Mouse (Mus musculus): ENCODE results near the gene Plod3. TPM values are rescaled to one million over a fixed set of nuclear protein-coding genes. Genes with fewer than 3 reads are reported as not detected.

The Plod3 gene
- polyA plus RNA-seq, 1 experiment from 2014 or later, result 42.7 TPM

- Histone ChIP-seq H3K4me2 (no peak overlapping the region), H3K36me3 (no peaks in the 10 kb centered on the region), H3K4me1 (replicated peaks) (peaks cover 7% of the 10 kb centered on the region), H3K4me3 (no peak overlapping the region), H3K27ac (ENCODE audit: poor library complexity, severe bottlenecking) (no peak overlapping the region), H3K9ac (no peak overlapping the region), H3K9me3 (replicated peaks) (0 out of 2 replicates have a peak, but pooled peaks cover 2% of the 10 kb centered on the region), H3K27me3 (replicated peaks) (peaks cover 74% of the 10 kb centered on the region)
- WGBS, result 45% methylated on average over 3 of the region's 3 CpGs
- no peak for ATAC-seq (ENCODE audit: insufficient number of reproducible peaks, low FRiP score)
Measured at GRCm38 (mm10) chr5:137024318-137024717, 37.5 kb downstream of the Plod3 start.

DNA sequence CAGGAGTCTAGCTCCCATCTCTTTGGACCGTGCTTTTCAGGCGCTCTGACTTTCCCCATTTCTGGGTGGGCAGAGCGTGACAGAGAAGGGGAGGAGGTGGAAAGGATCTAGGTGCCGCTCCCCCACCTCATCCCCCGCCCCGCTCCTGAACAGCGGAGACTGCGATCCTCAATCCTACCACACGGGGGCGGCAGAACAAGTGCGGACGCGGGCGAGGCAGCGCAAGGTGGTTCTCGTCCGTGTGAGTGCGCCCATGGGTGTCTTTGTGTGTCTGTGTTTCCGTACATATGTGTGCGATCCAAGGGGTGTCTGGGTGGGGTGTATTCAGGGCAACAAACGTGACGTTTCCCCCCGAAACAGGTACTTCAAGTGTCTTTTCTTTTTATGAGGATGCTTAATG lies 38.3 kb downstream of the Plod3 start:
- Histone ChIP-seq H3K36me3 (no peaks in the 10 kb centered on the region), H3K4me1 (replicated peaks) (peaks cover 13% of the 10 kb centered on the region), H3K4me2 (0 out of 2 replicates have a peak overlapping the region, but pooled peaks have one; percentile 36), H3K9ac (no peak overlapping the region), H3K4me3 (no peak overlapping the region), H3K9me3 (replicated peaks) (0 out of 2 replicates have a peak, but pooled peaks cover 2% of the 10 kb centered on the region), H3K27me3 (replicated peaks) (peaks cover 81% of the 10 kb centered on the region), H3K27ac (ENCODE audit: poor library complexity, severe bottlenecking) (no peak overlapping the region)
- ATAC-seq (ENCODE audit: insufficient number of reproducible peaks, low FRiP score), result no peak
- under 1% methylated on average over 23 of the region's 23 CpGs for WGBS

- H3K4me1 ChIP-seq (replicated peaks), result peaks cover 20% of the 10 kb centered on the region
- 0 out of 2 replicates have a peak within 1 kb of the TSS, but pooled peaks have one; percentile 36 for H3K4me2 ChIP-seq
- H3K36me3 ChIP-seq, result no peaks in the 10 kb centered on the region
- no peak within 1 kb of the TSS for H3K4me3 ChIP-seq
- H3K9me3 ChIP-seq (replicated peaks), result 0 out of 2 replicates have a peak, but pooled peaks cover 2% of the 10 kb centered on the region
- H3K27ac ChIP-seq (ENCODE audit: poor library complexity, severe bottlenecking), result no peak within 1 kb of the TSS
- H3K9ac ChIP-seq, result no peak within 1 kb of the TSS
- H3K27me3 ChIP-seq (replicated peaks), result peaks cover 89% of the 10 kb centered on the region
- 11% methylated on average over 4 of the region's 4 CpGs for WGBS
- no peak for ATAC-seq (ENCODE audit: insufficient number of reproducible peaks, low FRiP score)
Measured at GRCm38 (mm10) chr5:137026092-137026491, 39.3 kb downstream of the Plod3 start, which contains the start of gene Vgf. TSS of gene Vgf (plus strand) at chr5:137026392.

- Histone ChIP-seq H3K9ac (no peak overlapping the region), H3K4me2 (peak overlapping the region; percentile 72), H3K36me3 (no peaks in the 10 kb centered on the region), H3K4me1 (replicated peaks) (peaks cover 35% of the 10 kb centered on the region), H3K9me3 (replicated peaks) (no peaks in the 10 kb centered on the region), H3K27ac (ENCODE audit: poor library complexity, severe bottlenecking) (no peak overlapping the region), H3K27me3 (replicated peaks) (peaks cover 85% of the 10 kb centered on the region), H3K4me3 (no peak overlapping the region)
- WGBS, result 2% methylated on average over 28 of the region's 29 CpGs
- ATAC-seq (ENCODE audit: insufficient number of reproducible peaks, low FRiP score), result no peak
Measured at GRCm38 (mm10) chr5:137028561-137029272, 41.9 kb downstream of the Plod3 start.

- no peaks in the 10 kb centered on the region for H3K9me3 ChIP-seq (replicated peaks)
- 1% methylated on average over 8 of the region's 8 CpGs for WGBS
- no peak overlapping the region for H3K4me3 ChIP-seq
- H3K4me2 ChIP-seq, result peak overlapping the region; percentile 72
- H3K9ac ChIP-seq, result no peak overlapping the region
- peaks cover 80% of the 10 kb centered on the region for H3K27me3 ChIP-seq (replicated peaks)
- no peak overlapping the region for H3K27ac ChIP-seq (ENCODE audit: poor library complexity, severe bottlenecking)
- H3K36me3 ChIP-seq, result no peaks in the 10 kb centered on the region
- no peak for ATAC-seq (ENCODE audit: insufficient number of reproducible peaks, low FRiP score)
- H3K4me1 ChIP-seq (replicated peaks), result peaks cover 35% of the 10 kb centered on the region
Measured at GRCm38 (mm10) chr5:137029273-137029585, 42.4 kb downstream of the Plod3 start.

DNA sequence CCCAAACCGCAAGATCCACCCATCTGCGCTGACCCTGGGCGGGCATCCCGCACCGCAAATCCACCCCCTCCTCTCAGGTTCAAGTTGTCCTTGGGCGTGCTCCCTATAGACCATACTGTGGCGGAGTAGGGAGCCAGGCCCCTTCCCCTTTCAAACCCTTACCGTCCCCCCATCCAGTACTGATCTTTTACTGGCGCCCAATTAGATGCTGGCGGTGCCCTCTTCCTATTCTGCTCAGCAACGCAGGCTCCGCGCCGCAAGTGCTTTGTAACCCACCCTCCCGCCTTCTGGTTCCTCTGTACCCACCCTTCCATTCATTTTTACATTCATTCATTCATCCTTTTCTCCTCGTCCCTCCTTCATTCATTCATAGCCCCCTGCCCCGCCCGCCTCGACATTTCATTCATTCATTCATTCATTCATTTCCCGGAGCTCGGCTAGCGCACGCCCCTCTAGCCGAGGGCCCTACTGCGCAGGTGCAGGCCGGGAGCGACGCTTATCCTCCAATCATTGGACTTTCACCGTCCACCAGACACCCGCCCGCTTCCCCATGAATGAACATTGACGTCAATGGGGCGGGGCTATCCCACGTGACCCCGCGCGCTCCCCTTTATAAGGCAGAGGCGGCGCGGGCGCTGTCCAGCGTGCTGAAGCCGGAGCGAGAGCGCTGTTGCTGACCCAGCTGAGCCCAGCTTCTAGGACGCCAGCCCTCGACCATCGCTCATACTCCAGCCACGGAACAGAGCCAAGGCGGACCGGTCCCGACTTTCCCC lies 43.0 kb downstream of the Plod3 start:
- H3K36me3 ChIP-seq, result no peaks in the 10 kb centered on the region
- H3K27ac ChIP-seq (ENCODE audit: poor library complexity, severe bottlenecking), result no peak overlapping the region
- under 1% methylated on average over 52 of the region's 52 CpGs for WGBS
- H3K27me3 ChIP-seq (replicated peaks), result peaks cover 74% of the 10 kb centered on the region
- peaks cover 35% of the 10 kb centered on the region for H3K4me1 ChIP-seq (replicated peaks)
- H3K4me3 ChIP-seq, result peak overlapping the region; percentile 41
- H3K9me3 ChIP-seq (replicated peaks), result no peaks in the 10 kb centered on the region
- peak; percentile 82 for ATAC-seq (ENCODE audit: insufficient number of reproducible peaks, low FRiP score)
- peak overlapping the region; percentile 72 for H3K4me2 ChIP-seq
- H3K9ac ChIP-seq, result no peak overlapping the region

GRCm38 (mm10) chr5:137030416-137030810 lies 43.6 kb downstream of the Plod3 start:
- Histone ChIP-seq H3K9ac (no peak overlapping the region), H3K4me2 (peak overlapping the region; percentile 72), H3K9me3 (replicated peaks) (no peaks in the 10 kb centered on the region), H3K4me3 (peak overlapping the region; percentile 41; the same call in 1 of the 2 replicates), H3K4me1 (replicated peaks) (peaks cover 35% of the 10 kb centered on the region), H3K27me3 (replicated peaks) (peaks cover 68% of the 10 kb centered on the region), H3K36me3 (peaks cover 4% of the 10 kb centered on the region; the same call in 1 of the 2 replicates), H3K27ac (ENCODE audit: poor library complexity, severe bottlenecking) (no peak overlapping the region)
- 11% methylated on average over 22 of the region's 22 CpGs for WGBS
- ATAC-seq (ENCODE audit: insufficient number of reproducible peaks, low FRiP score), result no peak

- Histone ChIP-seq H3K9me3 (replicated peaks) (no peaks in the 10 kb centered on the region), H3K27me3 (replicated peaks) (peaks cover 59% of the 10 kb centered on the region), H3K4me1 (replicated peaks) (peaks cover 35% of the 10 kb centered on the region), H3K36me3 (peaks cover 13% of the 10 kb centered on the region), H3K4me3 (peak overlapping the region; percentile 54), H3K27ac (ENCODE audit: poor library complexity, severe bottlenecking) (no peak overlapping the region), H3K4me2 (peak overlapping the region; percentile 98), H3K9ac (peak overlapping the region; percentile 37; the same call in 1 of the 2 replicates)
- 1% methylated on average over 78 of the region's 78 CpGs for WGBS
- ATAC-seq (ENCODE audit: insufficient number of reproducible peaks, low FRiP score), result no peak
Measured at GRCm38 (mm10) chr5:137031076-137032032, 44.5 kb downstream of the Plod3 start.

DNA sequence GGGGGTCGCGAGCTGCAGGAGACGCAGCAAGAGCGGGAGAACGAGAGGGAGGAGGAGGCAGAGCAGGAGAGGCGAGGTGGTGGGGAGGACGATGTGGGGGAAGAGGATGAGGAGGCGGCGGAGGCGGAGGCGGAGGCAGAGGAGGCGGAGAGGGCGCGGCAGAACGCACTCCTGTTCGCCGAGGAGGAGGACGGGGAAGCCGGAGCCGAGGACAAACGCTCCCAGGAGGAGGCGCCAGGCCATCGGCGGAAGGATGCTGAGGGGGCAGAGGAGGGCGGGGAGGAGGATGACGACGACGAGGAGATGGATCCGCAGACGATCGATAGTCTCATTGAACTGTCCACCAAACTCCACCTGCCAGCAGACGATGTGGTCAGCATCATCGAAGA lies 45.2 kb downstream of the Plod3 start:
- Histone ChIP-seq H3K36me3 (peaks cover 20% of the 10 kb centered on the region), H3K4me1 (replicated peaks) (peaks cover 35% of the 10 kb centered on the region), H3K4me3 (peak overlapping the region; percentile 54), H3K9ac (peak overlapping the region; percentile 37), H3K27me3 (replicated peaks) (peaks cover 52% of the 10 kb centered on the region), H3K27ac (ENCODE audit: poor library complexity, severe bottlenecking) (no peak overlapping the region), H3K4me2 (peak overlapping the region; percentile 98), H3K9me3 (replicated peaks) (no peaks in the 10 kb centered on the region)
- no peak for ATAC-seq (ENCODE audit: insufficient number of reproducible peaks, low FRiP score)
- 0% methylated on average over 33 of the region's 33 CpGs for WGBS

GRCm38 (mm10) chr5:137032641-137033074 lies 45.8 kb downstream of the Plod3 start:
- Histone ChIP-seq H3K9ac (peak overlapping the region; percentile 37; the same call in 1 of the 2 replicates), H3K9me3 (replicated peaks) (no peaks in the 10 kb centered on the region), H3K27ac (ENCODE audit: poor library complexity, severe bottlenecking) (no peak overlapping the region), H3K36me3 (peaks cover 26% of the 10 kb centered on the region), H3K4me3 (peak overlapping the region; percentile 54), H3K4me2 (peak overlapping the region; percentile 98), H3K4me1 (replicated peaks) (peaks cover 35% of the 10 kb centered on the region), H3K27me3 (replicated peaks) (peaks cover 48% of the 10 kb centered on the region)
- ATAC-seq (ENCODE audit: insufficient number of reproducible peaks, low FRiP score), result peak; percentile 88
- under 1% methylated on average over 39 of the region's 49 CpGs for WGBS

Data from heart, embryonic 12.5 days (tissue).